Mouse (Mus musculus): Measurements from ENCODE around the gene Krt222. TPM values are rescaled to one million over a fixed set of nuclear protein-coding genes. Genes with fewer than 3 reads are reported as not detected.

Krt222 gene
- 0.49 and 0.70 TPM in 2 replicates for polyA plus RNA-seq (2016; fragmentation: Nextera tagmentation; extraction: Ambion mirVana)

DNA sequence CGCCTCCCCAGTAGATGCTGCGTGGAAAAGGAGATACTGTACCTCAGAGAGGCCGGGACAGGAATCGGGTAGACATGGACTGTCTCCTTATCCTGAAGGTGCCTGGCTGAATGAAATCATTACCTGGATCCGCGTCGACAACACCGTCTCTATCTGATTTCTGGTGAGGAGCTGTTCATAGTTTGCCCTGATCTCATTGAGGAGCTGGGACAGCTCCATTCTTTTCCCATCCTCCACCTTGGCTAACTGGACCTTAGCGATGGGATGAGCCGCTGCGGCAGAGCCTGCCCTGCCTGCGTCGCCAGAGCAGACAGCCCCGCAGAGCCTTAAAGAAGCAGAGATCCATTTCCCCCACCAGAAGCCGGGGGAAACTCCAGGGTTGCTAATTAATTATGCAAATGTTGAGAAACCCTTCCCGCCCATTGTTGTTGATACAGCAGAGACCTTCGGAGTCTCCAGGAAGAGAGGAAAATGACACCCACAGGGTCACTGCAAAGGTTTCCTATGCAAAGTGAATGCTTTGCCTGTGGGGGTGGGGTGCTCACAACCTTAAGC is at the start of gene Krt222:
Krt222 (minus strand) TSS at position 266 of the 555 bp plus-strand sequence.
- Histone ChIP-seq H3K36me3 (replicated peaks) (no peaks in the 10 kb centered on the region), H3K4me2 (peak within 1 kb of the TSS; percentile 50), H3K9ac (peak within 1 kb of the TSS; percentile 59; the same call in 1 of the 2 replicates), H3K27ac (no peak within 1 kb of the TSS), H3K4me1 (peaks cover 7% of the 10 kb centered on the region; the same call in 1 of the 2 replicates), H3K4me3 (replicated peaks) (peak within 1 kb of the TSS; percentile 32), H3K27me3 (no peaks in the 10 kb centered on the region), H3K9me3 (no peaks in the 10 kb centered on the region)
- no peak for ATAC-seq (ENCODE audit: low FRiP score)
- WGBS: 8% methylated on average over 17 of the region's 17 CpGs

DNA sequence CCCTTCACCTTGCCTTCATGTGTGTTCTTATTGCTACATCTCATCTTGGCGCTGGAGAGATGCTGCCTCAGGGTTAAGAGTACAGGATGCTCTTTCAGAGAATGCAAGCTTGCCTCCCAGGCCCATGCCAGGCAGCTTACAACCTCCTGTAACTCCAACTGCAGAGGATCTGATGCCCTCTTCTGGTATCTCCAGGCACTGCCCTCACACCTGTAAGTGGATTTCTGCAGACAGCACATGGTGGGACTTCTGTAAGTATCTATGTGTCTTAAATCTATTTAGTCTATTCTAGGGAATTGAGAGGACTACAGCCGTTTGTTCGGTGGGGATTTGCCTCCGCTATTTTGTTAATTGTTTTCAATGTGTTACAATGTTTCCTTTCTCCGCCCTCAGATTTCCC is 49.0 kb upstream of the Krt222 start:
- Histone ChIP-seq H3K27ac (no peak overlapping the region), H3K4me2 (no peak overlapping the region), H3K9me3 (no peaks in the 10 kb centered on the region), H3K27me3 (no peaks in the 10 kb centered on the region; the same call in 1 of the 2 replicates), H3K36me3 (replicated peaks) (no peaks in the 10 kb centered on the region), H3K4me3 (replicated peaks) (no peak overlapping the region), H3K4me1 (no peaks in the 10 kb centered on the region), H3K9ac (no peak overlapping the region)
- ATAC-seq (ENCODE audit: low FRiP score): no peak
- 56% methylated on average over 5 of the region's 5 CpGs for WGBS

DNA sequence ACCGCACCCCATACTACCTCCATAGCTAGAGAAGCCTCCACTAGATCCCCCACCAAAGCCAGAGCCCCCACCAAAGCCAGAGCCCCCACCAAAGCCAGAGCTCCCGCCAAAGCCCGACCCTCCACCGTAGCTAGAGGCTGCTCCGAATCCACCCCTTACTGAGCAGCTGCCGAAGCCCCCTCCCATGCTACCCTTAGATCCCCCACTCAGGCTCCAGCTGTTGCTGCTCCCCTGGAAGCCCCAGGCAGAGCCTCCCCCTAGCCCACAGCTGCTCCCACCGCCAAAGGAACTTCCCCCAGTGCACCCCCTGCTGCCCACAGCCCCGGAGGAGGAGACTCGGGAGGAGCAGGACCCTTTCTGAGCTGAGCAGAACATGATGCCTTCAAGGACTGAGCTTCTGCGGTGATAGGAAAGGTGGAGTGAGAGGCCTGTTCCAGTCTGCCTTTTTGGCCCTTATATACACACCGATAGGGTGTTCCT is 41.0 kb upstream of the Krt222 start, which contains the start of gene Krt24:
Krt24 (minus strand) TSS at position 430 of the 480 bp plus-strand sequence.
- H3K9ac ChIP-seq: no peak within 1 kb of the TSS
- H3K4me3 ChIP-seq (replicated peaks): no peak within 1 kb of the TSS
- no peak for ATAC-seq (ENCODE audit: low FRiP score)
- H3K4me1 ChIP-seq: 0 out of 2 replicates have a peak, but pooled peaks cover 4% of the 10 kb centered on the region
- H3K27ac ChIP-seq: no peak within 1 kb of the TSS
- no peak within 1 kb of the TSS for H3K4me2 ChIP-seq
- no peaks in the 10 kb centered on the region for H3K27me3 ChIP-seq
- no peaks in the 10 kb centered on the region for H3K9me3 ChIP-seq
- H3K36me3 ChIP-seq (replicated peaks): no peaks in the 10 kb centered on the region
- WGBS: 53% methylated on average over 11 of the region's 11 CpGs

DNA sequence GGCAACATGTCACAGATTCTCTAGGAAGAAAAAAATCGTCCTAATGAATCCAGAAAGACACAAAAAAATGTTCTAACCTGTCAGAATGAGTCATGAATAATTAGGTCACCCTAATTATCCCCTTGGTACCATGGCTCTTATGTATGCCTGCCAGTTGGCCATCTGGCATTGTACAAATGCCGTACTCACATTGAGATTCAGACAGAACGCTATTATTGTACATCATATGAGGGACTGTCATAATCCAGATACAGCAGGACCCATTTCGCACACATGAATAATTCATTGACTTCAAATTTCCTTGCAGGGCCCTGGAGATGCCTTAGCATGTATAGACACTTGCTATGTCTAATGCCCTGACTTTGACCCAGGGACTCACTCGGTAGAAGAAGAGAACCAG is 40.1 kb upstream of the Krt222 start:
- WGBS: 76% methylated on average over 5 of the region's 5 CpGs
- ATAC-seq (ENCODE audit: low FRiP score): no peak
- no peaks in the 10 kb centered on the region for H3K27me3 ChIP-seq

DNA sequence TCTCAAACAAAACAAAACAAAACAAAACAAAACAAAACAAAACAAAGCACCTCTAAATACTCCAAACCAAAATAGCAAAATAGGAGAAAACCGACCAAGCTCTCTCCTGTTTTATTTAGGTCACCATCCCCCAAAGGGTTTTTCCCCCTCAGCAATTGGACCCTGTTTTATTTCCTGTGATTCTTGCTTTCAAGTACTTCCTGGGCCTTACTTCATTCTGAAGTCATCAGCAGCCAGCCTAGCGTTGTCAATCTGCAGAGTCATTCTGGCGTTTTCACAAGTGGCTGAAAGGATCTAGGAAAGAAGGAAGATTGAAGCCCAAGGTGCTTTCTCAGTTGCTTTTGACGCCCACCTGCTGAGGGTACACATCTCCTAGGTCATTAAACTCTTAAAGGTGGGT is 39.4 kb upstream of the Krt222 start:
- Histone ChIP-seq H3K4me2 (no peak overlapping the region), H3K4me3 (replicated peaks) (no peak overlapping the region), H3K9ac (no peak overlapping the region), H3K4me1 (0 out of 2 replicates have a peak, but pooled peaks cover 4% of the 10 kb centered on the region), H3K27ac (no peak overlapping the region), H3K27me3 (no peaks in the 10 kb centered on the region), H3K9me3 (no peaks in the 10 kb centered on the region), H3K36me3 (replicated peaks) (no peaks in the 10 kb centered on the region)
- 57% methylated on average over 4 of the region's 4 CpGs for WGBS
- no peak for ATAC-seq (ENCODE audit: low FRiP score)

More for the DNA sequence above, 40.1 kb upstream of the Krt222 start:
- no peaks in the 10 kb centered on the region for H3K9me3 ChIP-seq
- H3K4me3 ChIP-seq (replicated peaks): no peak overlapping the region
- 0 out of 2 replicates have a peak, but pooled peaks cover 4% of the 10 kb centered on the region for H3K4me1 ChIP-seq
- no peaks in the 10 kb centered on the region for H3K36me3 ChIP-seq (replicated peaks)
- H3K9ac ChIP-seq: no peak overlapping the region
- H3K27ac ChIP-seq: no peak overlapping the region
- no peak overlapping the region for H3K4me2 ChIP-seq

DNA sequence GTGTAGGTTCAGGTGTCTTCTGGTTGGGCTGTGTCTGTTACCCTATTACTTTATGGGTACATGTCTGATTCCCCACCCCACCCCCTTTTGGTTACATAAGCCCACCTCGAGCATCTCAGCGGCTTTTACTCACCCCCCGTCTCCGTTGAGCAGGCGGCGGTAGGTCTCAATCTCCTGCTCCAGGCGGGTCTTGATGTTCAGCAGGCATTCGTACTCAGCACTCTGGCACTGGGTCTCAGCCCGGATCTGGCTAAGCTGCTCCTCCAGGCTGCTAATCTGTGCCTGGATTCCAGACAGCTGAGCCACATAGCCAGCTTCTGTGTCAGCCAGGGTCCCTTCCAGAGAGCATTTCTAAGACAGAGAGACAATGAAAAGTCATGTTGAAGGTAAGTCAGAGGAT is 37.2 kb upstream of the Krt222 start:
- no peak overlapping the region for H3K4me2 ChIP-seq
- no peaks in the 10 kb centered on the region for H3K27me3 ChIP-seq
- H3K36me3 ChIP-seq (replicated peaks): no peaks in the 10 kb centered on the region
- no peak for ATAC-seq (ENCODE audit: low FRiP score)
- no peak overlapping the region for H3K4me3 ChIP-seq (replicated peaks)
- 0 out of 2 replicates have a peak, but pooled peaks cover 4% of the 10 kb centered on the region for H3K4me1 ChIP-seq
- no peaks in the 10 kb centered on the region for H3K9me3 ChIP-seq
- no peak overlapping the region for H3K9ac ChIP-seq
- 77% methylated on average over 9 of the region's 9 CpGs for WGBS
- H3K27ac ChIP-seq: no peak overlapping the region

DNA sequence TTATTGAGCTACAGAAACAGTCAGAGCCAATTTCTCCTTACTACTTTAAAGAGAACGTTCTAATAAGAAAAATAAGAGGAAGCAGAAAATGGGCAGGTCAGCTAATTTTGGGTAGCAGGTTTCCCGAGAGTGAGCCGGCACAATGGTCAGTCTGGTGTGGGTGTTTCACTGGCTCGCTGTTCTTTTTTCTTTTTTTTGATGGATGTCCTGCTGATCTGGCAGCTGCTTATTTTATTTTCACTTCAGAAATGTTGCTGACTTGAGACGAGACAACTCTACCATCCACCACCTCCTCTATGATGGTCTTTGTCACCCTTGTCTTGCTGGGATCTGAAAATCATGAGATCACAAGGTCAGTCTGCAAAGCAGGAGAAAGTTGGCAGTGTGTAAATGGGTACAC is 36.1 kb upstream of the Krt222 start:
- no peaks in the 10 kb centered on the region for H3K9me3 ChIP-seq
- no peak overlapping the region for H3K9ac ChIP-seq
- ATAC-seq (ENCODE audit: low FRiP score): no peak
- H3K4me1 ChIP-seq: 0 out of 2 replicates have a peak, but pooled peaks cover 4% of the 10 kb centered on the region
- no peak overlapping the region for H3K4me3 ChIP-seq (replicated peaks)
- no peak overlapping the region for H3K4me2 ChIP-seq
- no peaks in the 10 kb centered on the region for H3K36me3 ChIP-seq (replicated peaks)
- H3K27ac ChIP-seq: no peak overlapping the region
- 73% methylated on average over 5 of the region's 5 CpGs for WGBS
- no peaks in the 10 kb centered on the region for H3K27me3 ChIP-seq

DNA sequence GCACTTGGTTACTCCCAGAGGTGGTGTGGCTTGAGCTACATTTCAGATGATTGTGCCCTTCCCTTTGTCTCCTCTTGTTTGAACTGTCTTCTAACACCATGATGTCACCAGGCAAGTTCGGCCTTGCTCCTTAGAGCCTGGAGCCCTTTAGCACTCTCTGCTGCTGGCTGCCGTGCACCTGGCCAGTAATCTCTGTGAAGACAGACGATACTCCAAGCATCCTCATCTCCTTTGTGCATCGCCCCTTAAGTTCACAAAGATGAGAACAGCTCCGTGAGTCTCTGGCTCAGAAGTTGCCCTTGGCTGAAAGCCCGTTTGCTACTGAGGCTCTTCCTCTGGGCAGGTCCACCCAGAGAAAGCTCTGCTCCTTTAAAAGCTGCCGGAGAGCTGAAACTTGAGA is 32.9 kb upstream of the Krt222 start:
- H3K36me3 ChIP-seq (replicated peaks): no peaks in the 10 kb centered on the region
- no peak overlapping the region for H3K4me3 ChIP-seq (replicated peaks)
- no peak overlapping the region for H3K4me2 ChIP-seq
- no peak overlapping the region for H3K27ac ChIP-seq
- no peaks in the 10 kb centered on the region for H3K4me1 ChIP-seq
- H3K9ac ChIP-seq: no peak overlapping the region
- no peak for ATAC-seq (ENCODE audit: low FRiP score)
- no peaks in the 10 kb centered on the region for H3K9me3 ChIP-seq
- H3K27me3 ChIP-seq: no peaks in the 10 kb centered on the region
- 65% methylated on average over 7 of the region's 7 CpGs for WGBS

DNA sequence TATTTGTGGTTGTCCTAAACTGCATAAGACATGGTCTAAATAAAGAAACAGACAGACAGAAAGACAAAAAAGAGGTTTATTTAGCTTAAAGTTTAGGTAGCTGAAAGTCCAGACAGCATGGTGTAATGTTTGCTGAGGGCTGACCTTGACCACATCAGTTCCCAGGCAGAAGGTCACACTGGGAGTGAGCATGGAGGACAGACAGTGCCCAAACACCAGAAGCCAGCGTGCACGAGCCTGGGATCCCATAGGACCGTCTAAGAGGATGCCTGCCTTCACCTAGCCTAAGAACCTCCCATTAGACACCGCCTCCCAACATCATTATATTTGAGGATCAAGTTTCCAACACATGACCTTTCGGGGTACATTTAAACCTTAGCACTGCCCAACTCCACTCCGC is 31.7 kb upstream of the Krt222 start:
- Histone ChIP-seq H3K27me3 (no peaks in the 10 kb centered on the region), H3K4me2 (no peak overlapping the region), H3K27ac (no peak overlapping the region), H3K4me1 (no peaks in the 10 kb centered on the region), H3K9ac (no peak overlapping the region), H3K36me3 (replicated peaks) (no peaks in the 10 kb centered on the region), H3K9me3 (no peaks in the 10 kb centered on the region), H3K4me3 (replicated peaks) (no peak overlapping the region)
- 87% methylated on average over 6 of the region's 6 CpGs for WGBS
- ATAC-seq (ENCODE audit: low FRiP score): no peak

DNA sequence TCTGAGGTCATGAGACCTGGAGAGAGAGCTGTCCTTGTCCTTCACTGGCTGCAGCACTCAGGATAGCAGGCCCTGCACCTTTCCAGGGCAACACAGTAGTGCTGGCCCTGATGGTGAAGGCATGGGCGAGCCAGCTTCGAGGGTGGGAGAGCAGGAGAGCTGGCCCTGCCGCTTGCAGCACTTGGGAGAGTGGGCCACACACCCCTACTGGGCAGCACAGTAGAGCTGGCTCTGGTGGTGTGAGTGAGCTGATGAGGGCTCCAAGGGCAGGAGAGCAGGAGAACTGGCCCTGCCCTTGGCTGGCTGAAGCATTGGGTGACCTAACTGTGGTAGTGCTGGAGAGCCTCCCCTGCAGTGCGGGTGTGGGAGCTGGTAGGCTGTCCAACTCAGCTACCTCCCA is 28.8 kb upstream of the Krt222 start:
- H3K4me3 ChIP-seq (replicated peaks): no peak overlapping the region
- no peaks in the 10 kb centered on the region for H3K27me3 ChIP-seq
- ATAC-seq (ENCODE audit: low FRiP score): no peak
- H3K9ac ChIP-seq: no peak overlapping the region
- no peaks in the 10 kb centered on the region for H3K4me1 ChIP-seq
- no peak overlapping the region for H3K4me2 ChIP-seq
- H3K27ac ChIP-seq: no peak overlapping the region
- 87% methylated on average over 4 of the region's 4 CpGs for WGBS
- H3K9me3 ChIP-seq: no peaks in the 10 kb centered on the region
- no peaks in the 10 kb centered on the region for H3K36me3 ChIP-seq (replicated peaks)

DNA sequence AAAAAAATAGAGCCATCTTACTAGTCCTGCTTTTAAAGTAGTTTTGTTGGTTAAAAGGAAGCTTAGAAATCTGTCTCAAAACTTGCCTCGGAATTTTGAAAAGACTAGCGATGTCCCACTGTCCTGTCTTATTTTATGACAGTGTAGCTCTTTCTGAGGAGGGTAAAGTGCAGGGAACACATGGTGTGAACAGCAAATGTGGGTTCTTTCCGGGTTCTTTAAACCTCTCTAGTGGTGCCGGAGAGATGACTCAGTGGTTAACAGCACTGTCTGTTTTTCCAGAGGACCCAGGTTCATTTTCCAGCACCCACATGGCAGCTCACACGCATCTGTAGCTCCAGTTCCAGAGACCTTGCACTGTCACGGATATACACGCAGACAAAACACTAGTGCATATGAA is 25.3 kb upstream of the Krt222 start:
- Histone ChIP-seq H3K4me2 (no peak overlapping the region), H3K9me3 (no peaks in the 10 kb centered on the region), H3K27me3 (no peaks in the 10 kb centered on the region), H3K9ac (no peak overlapping the region), H3K4me1 (peaks cover 5% of the 10 kb centered on the region; the same call in 1 of the 2 replicates), H3K27ac (no peak overlapping the region), H3K4me3 (replicated peaks) (no peak overlapping the region), H3K36me3 (replicated peaks) (no peaks in the 10 kb centered on the region)
- 79% methylated on average over 7 of the region's 7 CpGs for WGBS
- ATAC-seq (ENCODE audit: low FRiP score): no peak

DNA sequence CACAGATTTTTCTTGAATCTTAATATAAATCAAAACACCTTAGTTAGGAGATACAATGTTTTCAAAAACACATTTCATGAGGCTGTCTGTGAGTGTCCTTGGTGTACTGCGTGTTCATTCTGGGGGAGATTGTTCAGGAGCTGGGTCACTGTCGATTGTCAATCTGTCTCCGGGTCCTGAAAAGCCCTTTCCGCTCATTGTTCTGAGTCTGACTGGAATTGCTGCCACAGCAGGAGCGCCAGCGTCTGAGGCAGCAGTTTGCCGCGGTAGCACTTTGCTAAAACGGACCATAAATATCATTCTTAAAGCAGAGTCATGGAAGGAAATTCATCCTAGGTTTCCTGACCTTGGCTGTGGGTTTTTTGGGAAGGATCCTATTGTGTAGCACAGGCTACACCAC is 21.9 kb upstream of the Krt222 start:
- H3K9ac ChIP-seq: no peak overlapping the region
- H3K4me2 ChIP-seq: no peak overlapping the region
- no peak for ATAC-seq (ENCODE audit: low FRiP score)
- H3K27ac ChIP-seq: no peak overlapping the region
- H3K4me1 ChIP-seq: peaks cover 5% of the 10 kb centered on the region; the same call in 1 of the 2 replicates
- no peaks in the 10 kb centered on the region for H3K9me3 ChIP-seq
- no peak overlapping the region for H3K4me3 ChIP-seq (replicated peaks)
- no peaks in the 10 kb centered on the region for H3K36me3 ChIP-seq (replicated peaks)
- no peaks in the 10 kb centered on the region for H3K27me3 ChIP-seq
- WGBS: 31% methylated on average over 9 of the region's 9 CpGs

DNA sequence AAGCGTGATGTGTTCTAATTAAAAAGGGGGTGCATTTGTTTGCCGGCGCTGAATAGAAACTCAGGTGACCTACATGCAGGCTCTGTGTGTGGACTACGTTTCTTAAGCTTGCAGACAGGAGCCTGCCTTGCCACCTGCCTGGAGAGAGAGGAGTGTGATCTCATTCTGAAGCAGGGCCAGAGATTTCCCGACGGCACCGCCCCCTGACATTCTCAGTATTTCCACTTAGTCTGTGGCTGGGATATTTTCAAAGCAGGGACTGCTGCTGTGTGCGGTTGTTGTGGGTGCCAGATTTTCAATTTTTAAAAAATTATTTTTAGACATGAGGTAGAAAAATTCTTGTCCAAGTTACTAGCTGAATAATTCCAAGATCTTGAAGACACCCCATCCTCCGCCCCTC is 21.3 kb upstream of the Krt222 start:
- H3K36me3 ChIP-seq (replicated peaks): no peaks in the 10 kb centered on the region
- 76% methylated on average over 9 of the region's 9 CpGs for WGBS
- H3K9me3 ChIP-seq: no peaks in the 10 kb centered on the region
- ATAC-seq (ENCODE audit: low FRiP score): no peak
- no peaks in the 10 kb centered on the region for H3K27me3 ChIP-seq
- H3K9ac ChIP-seq: no peak overlapping the region
- no peak overlapping the region for H3K27ac ChIP-seq
- no peak overlapping the region for H3K4me2 ChIP-seq
- H3K4me1 ChIP-seq: peaks cover 5% of the 10 kb centered on the region; the same call in 1 of the 2 replicates
- H3K4me3 ChIP-seq (replicated peaks): no peak overlapping the region
